Mouse (Mus musculus) urinary bladder, postnatal 25 days (tissue): ENCODE results near the gene Slc4a1.

Experiments
- DNase-seq: peaks from one replicate; pipeline ENCODE4 v3.0.0; 2022; ENCODE audit warnings: low spot score

The Slc4a1 gene

DNA sequence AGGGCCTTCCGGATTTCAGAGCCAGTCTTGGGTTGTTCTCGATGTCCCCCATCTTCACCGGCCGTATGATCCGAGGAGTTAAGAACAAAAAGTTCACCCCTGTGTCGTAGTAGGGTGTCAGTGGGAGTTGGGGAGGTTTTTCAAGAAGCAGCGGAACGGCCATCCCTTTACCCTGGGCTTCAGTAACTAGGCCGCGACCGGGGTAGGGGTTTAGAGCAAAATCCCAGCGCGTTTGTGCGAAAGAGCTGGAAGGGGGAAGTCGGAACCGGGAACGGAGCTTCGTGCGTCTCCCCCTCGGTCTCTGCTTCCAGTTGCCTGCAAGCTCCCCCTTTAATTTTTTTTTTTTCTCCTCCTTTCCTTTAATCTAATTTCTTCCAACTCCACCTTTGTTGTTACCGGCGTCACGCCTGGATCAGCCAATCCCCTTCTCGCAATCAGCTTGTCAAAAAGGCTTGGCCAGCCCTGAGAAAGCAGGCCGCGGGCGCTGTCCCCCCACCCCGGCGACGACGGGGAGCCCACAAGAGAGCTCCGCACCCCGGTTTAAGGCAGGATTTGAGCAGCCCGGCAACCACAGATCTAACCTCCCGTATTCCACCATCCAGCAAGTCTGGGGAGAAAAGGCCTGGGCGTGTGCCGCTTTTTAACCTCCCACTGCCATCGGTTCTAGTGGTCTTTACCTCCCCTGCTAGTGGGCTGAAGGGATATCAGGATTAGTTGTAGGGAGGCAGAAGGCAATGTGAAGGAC lies 45.9 kb downstream of the Slc4a1 start:
- DNase-seq, result peak; percentile 69

DNA sequence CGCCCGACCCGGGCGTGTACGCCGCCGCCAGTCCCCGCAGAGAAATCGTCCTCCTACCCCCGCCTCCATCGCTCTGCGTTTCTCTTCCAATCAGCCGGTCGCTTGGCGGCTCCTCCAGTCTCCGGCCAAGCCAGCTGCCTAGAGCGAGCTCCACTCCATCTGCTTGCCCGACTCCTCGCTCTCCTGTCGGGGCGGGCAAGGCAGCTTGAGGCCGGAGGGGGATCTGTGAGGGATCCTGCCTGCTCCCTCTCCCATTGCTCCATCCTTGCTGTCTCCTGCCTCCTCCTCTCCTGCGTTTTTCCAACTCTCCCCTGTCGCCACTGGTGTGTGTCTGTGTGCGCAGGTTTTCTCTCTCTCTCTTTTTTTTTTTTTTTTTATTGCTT lies 46.6 kb downstream of the Slc4a1 start, which contains the start of gene Ubtf:
Gene Ubtf, minus strand, starts transcription at position 333 of the 383 bp plus-strand sequence.
- peak; percentile 66 for DNase-seq

DNA sequence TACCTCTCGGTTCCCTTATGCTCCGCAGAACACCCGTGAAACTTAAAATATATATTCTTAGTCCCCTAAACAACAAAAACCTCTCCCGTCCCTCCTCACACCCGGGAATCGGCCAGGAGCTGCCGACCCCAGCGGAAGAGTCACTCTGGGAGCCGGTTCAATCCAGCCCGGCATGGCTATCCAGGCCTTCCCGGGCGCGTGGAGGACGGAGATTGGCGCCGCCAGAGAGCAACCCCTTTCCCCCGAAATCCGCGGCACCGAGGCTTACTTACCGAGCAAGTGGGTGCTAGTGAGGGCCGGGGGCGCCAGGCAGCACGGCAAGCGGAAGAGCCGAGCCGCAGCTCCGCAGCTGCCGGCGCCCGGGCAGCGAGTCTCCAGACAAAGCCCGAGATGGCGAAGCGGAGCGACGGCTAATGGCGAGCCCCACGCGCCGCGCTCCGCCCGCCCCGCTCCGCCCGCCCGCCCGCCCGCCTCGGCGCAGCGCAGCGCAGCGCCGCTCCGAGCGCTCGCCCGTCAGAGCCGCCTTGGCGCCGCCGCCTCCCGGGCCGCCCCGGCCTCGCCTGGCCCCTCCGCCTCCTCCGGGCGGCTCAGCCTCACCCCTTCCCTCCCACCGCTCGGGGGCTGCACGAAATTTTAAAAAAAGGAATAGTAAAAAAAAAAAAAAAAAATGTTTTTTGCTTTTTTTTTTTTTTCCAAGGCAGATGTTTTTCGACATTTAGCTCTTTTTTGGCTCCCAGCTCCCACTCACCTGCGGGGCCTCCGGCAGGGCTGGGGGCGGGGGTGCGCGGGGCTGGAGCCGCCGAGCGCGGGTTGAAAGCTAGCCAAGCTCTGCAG lies 47.2 kb downstream of the Slc4a1 start:
- peak; percentile 48 for DNase-seq

DNA sequence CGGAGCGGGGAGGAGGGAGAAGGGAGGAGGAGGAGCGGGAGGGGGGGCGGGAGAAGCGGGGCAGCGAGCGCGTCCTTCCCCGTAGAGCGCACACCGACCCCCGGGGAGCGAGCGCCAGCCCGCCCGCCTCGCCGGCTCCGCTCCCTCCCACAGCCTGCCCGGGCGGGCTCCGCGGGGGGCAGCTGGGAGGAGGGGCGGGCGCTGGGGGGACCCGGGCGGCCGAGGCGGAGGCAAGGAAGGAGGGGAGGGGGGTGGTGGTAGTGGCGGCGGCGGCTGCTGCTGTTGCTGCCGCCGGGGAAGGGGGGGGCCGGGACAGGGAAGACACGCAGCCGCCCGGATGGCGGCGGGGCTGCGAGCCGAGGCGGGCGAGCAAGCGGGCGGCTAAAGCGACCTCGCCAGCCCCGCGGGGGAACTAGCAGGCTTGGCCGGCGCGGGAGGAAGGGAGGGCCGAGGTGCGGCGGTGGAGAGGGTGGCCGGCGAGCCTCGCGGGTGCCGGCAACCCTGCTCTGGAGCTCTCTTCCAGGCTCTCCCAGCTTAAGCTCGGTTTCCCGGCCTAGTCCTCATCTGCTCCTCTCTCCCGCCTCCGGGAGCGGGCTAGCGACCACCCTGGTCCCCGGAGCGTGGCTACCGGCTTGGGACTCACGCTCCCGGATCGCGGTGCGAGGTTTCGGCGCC lies 48.0 kb downstream of the Slc4a1 start:
- peak; percentile 62 for DNase-seq

DNA sequence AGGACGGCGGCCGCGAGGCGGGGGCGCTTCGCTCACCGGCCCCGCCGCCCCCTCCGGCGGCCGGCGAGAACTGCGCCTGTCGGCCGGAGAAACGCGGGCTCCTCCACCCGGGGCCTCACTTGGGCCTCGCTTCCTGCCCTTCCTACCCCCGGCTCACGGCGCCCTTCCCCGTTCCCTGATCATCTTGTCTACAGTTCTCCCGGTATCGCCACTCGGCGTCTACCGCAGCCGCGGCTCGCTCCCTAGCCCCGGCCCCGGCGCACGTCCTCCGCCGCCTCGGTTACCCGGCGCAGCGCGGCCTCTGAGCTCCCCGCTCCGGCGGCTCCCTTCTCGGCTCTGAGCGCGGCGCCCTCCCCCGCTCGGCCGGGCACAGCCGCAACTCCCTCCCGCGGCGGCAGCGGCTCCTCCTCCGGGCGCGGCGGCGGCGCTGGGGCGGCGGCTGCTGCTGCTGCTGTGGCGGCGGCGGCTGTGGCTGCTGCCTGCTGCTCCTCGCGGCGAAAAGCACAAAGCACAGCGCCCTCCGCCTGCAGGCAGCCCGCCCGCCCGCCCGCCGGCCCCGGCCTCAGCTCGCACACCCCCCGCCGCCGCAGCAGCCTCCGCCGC lies 48.6 kb downstream of the Slc4a1 start:
- peak; percentile 59 for DNase-seq

DNA sequence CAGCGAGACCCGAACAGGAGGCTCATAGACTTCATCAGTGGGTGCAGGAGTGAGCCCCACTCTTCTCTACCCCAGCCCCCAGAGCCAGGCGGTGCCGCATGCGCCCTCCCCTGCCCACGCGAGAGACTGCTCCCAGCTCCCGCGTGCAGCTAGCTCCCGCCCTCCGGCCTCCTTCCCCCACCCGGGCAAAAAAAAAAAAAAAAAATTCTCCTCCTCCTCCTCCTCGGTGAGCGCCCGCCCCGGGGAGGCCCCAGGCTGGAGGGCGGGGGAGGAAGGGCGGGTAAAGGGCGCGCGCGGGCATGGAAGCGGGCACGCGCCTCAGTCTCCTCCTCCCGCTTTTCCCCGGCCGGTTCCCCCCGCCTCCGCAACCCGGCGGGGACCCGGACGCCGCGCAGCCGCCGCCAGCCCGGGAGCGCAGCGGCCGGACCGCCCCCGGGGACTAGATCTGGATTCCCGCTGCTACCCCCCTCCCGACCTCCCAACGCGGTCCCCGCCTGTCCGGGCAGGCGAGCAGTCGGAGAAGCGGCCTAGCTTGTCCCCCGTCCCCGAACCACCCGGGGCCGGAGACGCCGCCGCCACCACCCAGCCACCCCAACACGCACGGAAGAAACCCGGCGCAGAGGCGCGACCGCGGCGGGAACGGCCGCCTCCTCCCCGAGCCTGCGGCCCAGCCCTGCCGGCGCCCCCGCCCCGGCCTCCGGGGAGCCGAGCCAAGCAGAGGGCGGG lies 49.3 kb downstream of the Slc4a1 start:
- peak; percentile 85 for DNase-seq

DNA sequence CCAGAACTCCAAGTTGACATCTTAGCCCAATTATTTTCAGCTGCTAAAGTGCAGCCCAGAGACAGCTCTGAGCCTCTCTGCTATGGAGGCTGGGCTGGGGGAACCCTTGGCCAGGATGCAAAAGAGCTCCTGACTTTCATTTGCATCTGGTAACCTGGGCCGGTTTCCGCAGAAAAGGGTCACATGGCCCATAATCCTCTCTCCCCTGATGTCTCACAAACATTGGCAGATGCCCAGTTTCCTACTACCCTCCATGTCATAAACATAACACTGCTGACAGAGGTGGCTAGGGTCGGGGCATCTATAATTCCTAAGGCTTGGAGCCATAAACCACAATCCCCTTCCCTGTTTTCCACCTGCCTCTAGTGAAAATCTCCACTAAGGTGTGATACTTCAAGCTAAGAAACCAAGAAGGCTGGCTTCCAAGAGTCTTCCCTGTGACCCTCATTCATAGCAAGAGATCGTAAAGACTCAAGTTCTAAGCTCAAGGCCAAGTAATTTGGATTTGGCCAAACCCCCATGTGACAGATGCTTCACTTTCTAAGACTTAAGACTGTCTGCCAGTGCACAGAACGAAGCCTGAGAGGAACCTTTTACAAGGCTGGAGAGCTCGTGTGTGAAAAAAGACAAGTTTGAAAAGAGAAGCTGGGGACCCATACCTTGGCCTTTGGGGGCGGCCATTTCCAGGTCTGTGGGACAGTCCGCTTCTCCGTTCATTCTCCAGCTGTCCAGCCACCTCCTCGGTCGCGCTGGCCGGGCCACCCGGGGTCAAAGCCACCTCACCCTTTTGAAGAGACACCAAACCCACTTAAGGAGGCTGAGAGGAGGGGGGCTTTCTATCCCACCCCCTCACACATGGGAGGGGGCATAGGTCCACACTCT lies 50.1 kb downstream of the Slc4a1 start:
- DNase-seq, result no peak

DNA sequence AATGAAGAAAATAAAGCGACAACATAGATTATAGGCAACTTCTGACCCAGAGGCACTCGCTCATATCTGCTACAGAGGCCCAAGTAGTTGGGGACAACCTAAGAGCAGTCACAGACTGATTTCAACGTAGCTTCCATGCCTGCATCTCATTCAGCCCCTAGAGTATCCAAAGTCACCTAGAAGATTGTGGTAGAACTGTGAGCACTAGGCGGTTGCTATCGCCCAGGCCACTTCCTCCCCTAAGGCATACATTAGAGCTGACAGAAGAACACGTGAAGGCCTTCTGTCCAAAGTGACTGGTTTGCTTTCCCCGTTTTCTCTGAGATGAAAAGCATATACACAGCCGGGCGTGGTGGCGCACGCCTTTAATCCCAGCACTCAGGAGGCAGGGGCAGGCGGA lies 51.7 kb downstream of the Slc4a1 start:
- DNase-seq, result no peak

DNA sequence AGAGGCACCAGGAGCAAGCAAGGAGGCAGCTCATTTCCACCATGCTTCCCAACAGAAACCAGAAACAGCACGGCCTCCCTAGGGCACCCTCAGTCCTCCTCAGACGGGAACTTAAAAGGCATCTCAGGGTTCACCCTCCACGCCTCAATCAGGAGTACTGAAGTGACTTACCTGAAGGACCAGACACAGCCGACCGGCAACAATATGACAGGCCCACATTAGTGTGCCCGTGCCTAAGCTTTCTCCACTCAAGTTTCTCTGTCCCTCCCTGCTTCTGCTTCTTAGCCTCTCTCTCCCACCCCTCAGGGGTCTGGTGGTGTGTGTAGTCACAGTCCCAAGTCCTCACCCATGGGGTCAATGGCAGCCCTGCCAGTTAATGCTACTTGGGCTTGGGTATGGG lies 53.4 kb downstream of the Slc4a1 start:
- no peak for DNase-seq

DNA sequence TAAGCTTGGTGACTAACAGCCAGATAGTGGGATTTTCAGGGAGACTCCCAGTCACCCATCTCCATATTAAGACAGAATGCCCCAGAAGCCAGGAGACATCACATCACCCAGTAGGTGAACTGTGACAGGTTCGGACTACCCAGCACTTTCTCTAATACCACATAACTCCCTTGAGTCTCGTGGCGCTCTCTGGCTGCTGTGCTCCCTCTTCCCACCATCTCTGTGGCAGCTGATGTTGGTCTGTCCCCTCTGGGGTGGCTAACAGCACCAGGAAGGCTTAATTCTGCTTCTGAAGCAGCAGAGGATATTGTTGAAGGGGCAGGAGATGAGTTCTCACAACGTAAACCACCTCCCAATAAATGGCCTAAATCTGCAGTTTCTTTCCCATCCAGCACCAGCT lies 54.0 kb downstream of the Slc4a1 start:
- no peak for DNase-seq

DNA sequence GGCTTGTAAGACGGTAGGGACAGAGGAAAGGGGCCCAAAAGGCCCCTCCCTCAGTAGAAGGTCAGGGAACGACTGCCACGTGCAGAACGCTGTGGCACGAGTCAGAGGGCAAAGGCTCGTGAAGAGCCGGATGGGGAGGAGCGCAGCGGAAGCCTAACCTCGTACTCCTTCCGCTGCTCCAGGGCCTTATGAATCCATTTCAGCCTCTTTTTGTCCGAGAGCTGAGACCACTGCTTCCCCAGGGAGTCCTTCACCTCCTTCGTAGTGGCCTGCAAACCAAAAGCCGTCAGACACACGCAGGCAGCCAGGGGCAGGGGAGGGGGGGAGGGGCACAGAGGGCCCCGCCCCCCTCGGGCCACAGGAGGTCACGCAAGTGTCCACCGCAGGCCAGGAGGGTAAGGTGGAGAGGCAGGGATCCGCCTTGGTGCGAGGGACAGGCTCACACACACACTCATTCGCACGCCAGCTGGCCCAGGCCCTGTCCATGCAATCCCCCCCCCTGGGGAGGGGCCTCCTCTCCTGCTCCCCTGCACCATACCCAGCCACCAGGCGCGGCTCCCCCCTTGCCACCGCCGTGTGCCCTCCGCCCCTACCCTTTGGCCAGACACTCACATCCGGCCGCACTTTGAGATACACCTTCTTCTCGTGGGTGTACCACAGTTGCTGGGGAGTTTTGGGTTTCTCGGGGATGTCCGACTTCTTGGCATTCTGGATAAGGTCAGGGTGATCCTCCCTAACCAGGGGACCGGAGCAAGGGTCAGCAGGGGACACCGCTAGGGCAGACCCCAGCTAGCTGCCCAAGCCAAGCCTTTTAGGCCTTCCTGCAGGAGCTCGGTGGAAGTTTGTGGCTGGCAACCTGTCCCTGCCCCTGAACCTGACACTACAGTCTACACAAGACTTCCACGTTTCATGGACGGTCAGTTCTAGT lies 55.0 kb downstream of the Slc4a1 start:
- no peak for DNase-seq

DNA sequence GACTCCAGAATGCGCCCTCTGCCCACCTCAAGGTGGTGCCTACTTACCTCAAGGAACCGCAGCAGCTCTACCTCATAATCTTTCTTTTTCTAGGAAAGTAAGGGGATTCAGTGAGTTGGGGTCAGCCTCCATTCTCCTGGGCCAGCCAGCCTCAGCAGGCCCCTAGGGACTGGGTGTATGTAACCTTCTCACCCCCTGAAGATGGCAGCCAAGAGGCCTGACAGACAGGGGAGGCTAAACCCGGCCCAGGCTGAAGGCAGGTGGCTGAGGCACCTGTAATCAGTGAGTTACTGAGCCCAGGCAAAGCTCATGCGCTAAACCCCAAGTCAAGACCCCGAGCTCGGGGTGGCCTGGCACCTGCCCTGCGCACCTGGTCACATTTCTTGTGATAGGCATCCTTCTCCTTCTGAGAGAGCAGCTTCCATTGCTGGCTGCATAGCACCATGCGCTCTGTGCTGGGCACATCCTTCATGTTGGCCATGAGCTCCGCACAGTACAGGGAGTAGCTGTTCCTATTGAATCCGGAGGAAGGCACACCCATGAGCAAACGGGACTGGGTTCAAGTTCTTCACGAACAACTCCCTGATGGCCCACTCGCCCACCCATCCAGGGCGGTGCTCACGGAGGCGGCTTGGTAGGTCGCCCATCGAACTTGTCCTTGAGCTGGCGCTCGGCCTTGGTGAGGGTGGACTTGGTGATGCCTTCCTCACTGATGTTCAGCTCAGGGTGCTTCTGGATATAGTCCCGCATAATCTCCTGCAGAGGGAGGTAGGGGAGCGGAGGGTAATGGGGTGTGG lies 56.0 kb downstream of the Slc4a1 start:
- no peak for DNase-seq

DNA sequence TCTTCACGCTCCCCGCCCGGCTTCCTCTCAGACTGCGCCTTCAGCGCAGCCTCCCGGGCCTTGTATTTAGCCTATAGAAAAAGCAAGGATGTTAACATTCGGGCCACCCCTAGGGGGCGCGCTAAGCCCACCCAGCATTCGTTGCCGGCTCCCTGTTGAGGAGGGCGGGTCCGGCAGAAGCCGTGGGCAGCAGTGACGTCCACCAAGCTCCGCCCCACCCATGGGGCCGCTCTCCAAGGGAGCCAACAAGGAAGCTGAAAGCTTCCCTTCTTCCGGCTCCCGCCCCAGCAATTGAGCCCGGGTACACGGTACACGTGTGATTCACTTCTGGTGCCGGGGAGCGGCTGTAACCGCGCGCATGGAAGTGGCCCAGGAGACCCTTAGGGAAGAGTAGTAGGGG lies 57.0 kb downstream of the Slc4a1 start:
- peak; percentile 97 for DNase-seq

DNA sequence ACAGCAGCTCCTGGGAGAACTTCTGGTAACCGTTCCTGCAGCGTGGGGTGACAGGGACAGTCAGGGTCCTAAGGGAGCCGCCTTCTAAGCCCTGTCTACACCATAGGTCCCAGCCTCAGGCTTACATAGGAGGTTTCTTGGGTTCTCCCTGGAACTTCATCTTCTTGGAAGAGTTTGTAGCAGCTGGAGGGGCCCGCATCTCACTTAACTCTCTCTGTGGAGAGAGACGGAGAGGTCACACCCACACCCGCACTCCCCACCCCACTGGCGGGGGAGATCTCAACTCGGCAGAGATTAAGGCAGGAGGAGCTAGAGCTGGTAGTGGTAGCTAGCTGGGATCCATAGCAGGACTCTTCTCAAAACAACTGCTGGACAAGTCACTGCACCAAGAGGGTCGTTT lies 57.9 kb downstream of the Slc4a1 start:
- no peak for DNase-seq

DNA sequence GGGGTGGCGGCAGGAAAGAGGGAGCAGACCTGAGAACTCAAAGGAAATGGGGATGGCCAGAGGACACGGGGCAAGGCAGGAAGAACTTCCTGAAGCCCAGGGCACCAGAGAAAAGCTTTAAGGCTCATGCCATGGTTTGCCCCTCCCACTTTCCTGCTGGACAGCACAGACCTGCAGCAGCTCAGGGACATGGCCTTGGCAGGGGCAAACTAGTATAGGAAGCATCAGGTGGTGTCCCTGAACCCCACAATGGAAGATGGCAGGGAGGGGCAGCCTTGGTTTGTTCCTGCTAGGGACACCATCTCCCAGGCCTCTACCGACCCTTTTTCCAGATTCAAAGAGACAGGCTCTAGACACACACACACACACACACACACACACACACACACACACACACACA lies 60.6 kb downstream of the Slc4a1 start:
- DNase-seq, result no peak

DNA sequence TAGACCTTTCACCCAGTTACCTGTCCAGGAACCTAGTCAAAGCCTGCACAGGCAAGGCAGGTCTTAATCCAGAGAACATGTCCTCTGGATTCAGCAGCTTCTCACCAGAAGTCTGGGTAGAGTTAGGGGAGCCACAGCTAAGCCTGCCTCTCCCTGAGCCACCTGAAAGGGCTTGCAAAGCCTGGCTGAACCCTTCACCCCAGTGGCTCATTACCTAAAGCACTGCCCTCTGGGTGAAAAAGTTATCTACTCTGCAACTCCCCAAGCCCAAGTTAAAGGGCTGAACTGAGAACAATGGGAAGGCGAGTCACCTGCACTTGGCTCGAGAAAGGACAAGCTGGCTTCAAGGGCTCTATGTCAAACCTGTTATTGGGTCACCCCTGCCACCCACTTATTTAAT lies 61.9 kb downstream of the Slc4a1 start:
- DNase-seq, result no peak

DNA sequence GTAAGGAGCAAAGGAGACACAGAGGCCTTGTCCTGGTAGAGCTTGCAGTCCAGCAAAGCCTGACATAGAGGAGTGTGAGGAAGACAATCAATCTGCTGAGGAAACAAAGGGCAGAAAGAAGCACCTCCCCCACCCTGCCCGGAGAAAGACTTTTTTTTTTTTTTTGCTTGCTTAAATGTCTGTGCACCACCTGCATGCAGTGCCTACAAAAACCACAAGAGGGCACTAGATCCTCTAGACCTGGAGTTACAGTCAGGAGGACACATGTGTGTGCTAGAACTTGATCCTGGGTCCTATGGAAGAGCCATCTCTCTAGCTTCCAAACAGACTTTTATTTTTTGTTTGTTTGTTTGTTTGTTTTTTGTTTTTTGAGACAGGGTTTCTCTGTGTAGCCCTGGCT lies 66.2 kb downstream of the Slc4a1 start:
- no peak for DNase-seq
